Mouse (Mus musculus) adrenal gland, adult 8-10 months (tissue): ENCODE data around the gene Rfc3. TPM values are rescaled to one million over a fixed set of nuclear protein-coding genes. Genes with fewer than 3 reads are reported as not detected.
A peak's percentile ranks its signal among the peaks of the same experiment; 100 is the strongest.
"Not testable (repeated sequence)": the region's sequence is repeated elsewhere in the genome, so short reads cannot be mapped to it uniquely, and the experiment has no call there.

ENCODE experiments used
- DNase-seq: peaks from one replicate; pipeline ENCODE4 v3.0.0; 2022
- total RNA-seq, 4 experiments: library from RNA; stranded (reverse); gene quantifications; 2 replicates each; pipeline ENCODE4 v1.2.4; 2022

The Rfc3 gene
- total RNA-seq, result 10 to 100 TPM; 17.2 to 20.0 (median 17.3) TPM

GRCm38 (mm10) chr5:151650700-151651410, at the start of gene Rfc3:
Rfc3 (minus strand) TSS chr5:151651242.
- peak; percentile 90 for DNase-seq

DNA sequence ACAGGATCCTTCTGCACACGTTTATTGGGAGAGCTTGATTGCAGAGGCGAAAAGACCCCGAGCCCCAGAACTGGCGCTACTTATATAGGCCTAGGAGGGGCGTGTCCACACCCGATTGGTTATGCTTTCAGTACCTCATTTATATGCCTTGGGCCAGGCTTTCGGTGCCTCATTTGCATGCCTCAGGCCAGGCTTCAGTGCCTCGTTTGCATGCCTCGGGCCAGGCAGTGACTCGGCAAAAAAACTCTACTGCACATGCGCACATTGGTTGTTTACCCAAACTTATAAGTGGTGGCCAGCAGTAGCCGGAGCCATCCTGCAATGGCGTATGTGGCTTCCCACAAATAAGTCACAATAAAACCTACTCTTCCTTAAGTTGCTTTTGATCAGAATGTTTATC, 42.6 kb upstream of the Rfc3 start:
- not testable (repeated sequence) for DNase-seq

- peak; percentile 51 for DNase-seq
Measured at GRCm38 (mm10) chr5:151686606-151687525, 35.8 kb upstream of the Rfc3 start.

DNA sequence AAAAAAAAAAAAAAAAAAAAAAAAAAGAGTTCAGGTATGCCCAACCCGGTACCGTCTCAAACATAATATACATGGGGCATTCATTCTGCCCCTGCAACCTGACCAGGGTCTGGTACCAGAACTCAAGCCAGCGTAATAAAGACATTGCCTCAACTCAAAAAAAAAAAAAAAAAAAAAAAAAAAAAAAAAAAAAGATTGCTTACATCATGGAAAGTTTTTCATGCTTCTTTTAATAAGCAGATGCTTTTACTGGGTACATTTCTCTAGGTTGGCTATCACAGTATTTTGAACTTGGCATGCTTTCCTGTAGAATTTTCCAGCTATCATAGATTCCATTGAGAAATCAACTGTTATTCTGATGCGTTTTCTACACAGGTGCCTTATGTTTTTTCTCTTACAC, 11.2 kb upstream of the Rfc3 start:
- no peak for DNase-seq

DNA sequence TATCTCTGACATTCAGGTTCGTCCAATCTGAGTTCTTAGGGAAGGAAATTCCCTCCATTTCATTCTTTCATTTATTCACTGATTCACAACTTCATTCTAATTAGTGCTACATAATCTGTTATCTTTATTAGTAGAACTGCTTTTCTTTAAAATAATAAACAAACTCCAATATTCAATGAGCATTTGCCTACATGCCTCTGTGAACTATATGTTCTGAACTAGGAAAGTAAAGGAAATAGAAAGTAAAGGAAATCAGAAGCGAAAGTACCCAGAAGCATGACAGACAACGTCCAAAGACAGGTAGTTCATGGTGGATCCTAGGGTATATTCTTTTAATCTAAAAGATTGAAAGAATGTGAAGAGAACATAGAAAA, 356 bp upstream of the Rfc3 start:
- no peak for DNase-seq

GRCm38 (mm10) chr5:151644845-151645244, 6.2 kb downstream of the Rfc3 start:
- no peak for DNase-seq

DNA sequence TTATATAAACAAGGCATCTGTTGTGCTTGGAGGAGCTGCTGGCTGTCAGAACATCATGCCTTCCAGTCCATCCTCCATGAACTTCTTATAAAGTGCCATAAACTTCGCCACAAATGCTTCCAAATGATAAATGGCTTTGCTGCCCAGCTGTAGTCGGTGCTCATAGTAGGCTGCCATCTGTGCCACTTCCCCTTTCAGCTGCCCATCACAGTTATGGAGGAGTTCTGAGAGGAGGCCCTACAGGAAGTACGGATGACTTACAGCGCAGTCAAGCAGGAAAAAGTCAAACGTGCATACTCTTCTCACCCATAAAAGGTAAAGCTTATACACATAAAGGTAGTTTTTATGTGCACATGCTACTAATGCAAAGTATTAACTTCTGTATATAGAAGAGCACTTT, 8.2 kb downstream of the Rfc3 start:
- DNase-seq, result no peak

- DNase-seq, result no peak
Measured at GRCm38 (mm10) chr5:151642102-151642501, 8.9 kb downstream of the Rfc3 start.

DNA sequence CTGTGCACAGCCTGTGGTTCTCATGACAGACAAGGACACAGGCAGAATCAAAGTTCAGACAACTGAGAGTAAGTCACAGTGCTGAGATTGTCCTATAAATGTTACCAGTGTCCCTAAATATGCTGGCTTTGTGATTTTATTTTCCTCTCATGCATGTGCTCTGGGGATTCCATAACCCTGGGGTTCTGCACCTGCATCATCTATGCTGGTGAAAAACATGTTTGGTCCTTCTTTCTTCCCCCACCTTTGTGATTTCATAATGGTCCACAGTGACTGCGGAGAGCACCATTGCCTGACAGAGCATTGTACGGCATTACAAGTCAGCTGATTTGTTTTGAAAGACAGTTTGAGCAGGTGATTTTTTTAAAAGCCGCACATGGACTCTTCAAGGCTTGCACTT, 45.1 kb downstream of the Rfc3 start, which contains the start of gene Vmn2r18:
Gene Vmn2r18 (minus strand): TSS at position 101 of the 400 bp plus-strand sequence.
- DNase-seq, result no peak

GRCm38 (mm10) chr5:151601696-151602095, 49.3 kb downstream of the Rfc3 start:
- no peak for DNase-seq

Other genes with a start within 250 kb of the Rfc3 start
- gene Gm42906, start 223.1 kb downstream of the Rfc3 start, total RNA-seq, result 1 to 10 TPM in 3 of 4 experiments, not detected in 1; 1.6 to 4.3 (median 4.3) TPM
- gene Vmn2r18, start 45.2 kb downstream of the Rfc3 start, total RNA-seq, result not detected